Mouse (Mus musculus) c-Kit-positive CD71-positive TER-119-negative erythroid progenitor cells, embryonic 14.5 days (primary cell): ENCODE measurements at regions not wholly inside any gene's neighbourhood (a gene's known extent, or its start where the extent isn't known, plus 50 kb on each side); places are given as distances from the start of the nearest gene placed in this dataset.
A peak's percentile ranks its signal among the peaks of the same experiment; 100 is the strongest.

ENCODE experiments used
- DNase-seq: peaks from one replicate; pipeline ENCODE4 v3.0.0-alpha.2; 2013; ENCODE audit warnings: low read depth

DNA sequence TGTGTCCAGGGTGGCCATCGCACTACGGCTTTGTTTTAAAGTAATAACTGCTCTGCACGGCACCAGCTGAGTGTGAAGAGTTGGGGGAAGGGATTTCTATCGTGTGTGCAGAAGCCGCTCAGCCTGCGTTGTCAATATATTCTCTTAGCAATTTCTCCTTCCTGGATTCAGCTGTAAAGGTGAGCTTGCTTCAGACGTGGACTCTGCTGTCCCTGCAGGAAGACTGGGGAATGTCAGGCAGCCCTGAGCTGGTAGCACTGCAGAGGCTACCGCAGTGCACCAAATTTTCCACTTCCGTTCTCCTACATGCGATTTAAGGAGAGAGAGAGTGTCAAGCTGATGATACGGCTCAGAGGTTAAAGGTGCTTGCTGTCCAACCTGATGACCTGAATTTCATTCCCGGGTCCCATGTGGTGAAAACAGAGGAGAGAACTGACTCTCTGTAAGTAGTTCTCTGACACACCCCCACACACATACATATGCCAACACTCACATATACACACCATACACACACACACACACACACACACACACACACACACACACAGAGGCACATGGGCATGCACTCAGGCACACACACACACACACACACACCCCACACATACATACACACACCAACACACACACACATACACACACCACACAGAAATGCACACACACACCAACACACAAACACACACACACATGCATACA is 59.9 kb upstream of the Prelid3b start:
- DNase-seq = no peak

DNA sequence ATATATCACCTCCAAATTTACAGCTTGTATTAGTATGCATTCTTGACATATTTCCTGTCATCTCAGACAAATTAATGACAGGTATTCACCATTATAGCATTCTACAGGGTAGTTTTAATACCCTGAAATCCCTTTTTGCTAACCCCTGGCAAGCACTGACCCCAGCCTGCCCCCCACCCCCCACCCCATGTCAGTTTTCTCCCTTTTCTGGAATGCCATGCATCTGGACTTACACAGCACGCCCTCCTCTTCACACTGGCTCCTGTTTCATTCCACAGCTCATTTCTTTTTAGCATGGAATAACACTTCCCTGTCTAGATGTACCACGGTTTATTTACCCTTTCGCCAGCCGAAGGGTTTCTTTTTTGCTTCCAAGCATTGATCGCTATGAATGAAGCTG is 67.8 kb upstream of the Prelid3b start:
- DNase-seq = no peak

DNA sequence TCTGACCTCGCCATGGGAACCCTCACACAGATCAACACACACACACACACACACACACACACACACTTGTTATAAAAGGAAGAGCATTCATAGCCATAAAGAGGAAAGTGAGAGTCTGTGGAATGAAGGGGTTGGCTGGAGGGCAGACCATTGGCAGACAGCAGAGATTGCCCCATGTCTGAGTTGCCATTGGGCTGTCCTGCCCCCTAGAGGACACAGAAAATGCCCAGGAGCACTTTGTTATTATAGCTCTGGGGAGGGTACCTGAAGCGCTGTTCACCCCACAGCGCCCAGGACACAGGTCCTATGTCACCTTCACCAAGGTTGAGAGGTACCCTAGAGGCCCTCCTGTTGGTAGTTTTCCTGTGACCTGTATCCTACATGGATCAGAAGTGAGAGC is 74.3 kb upstream of the Prelid3b start:
- DNase-seq = peak; percentile 5

DNA sequence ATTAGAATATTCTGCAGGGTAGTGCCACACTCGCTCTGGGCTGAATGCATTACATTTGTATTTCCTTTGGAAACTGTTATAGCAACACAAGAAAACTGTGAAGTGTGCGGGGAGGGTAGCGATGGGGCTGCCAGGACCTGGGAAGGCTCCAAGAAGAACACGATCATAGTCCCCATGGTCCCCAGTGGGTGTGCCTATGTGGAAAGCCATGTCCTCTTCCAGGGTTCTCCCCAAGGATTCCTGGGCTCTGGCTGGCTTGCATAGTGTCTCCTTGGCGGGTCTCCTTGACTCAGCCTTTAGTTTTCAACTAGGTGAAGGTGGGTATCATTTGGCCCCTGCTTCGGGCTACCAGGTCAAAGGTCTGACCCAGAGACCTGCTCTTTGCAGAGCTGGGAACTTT is 74.8 kb upstream of the Prelid3b start:
- no peak for DNase-seq

DNA sequence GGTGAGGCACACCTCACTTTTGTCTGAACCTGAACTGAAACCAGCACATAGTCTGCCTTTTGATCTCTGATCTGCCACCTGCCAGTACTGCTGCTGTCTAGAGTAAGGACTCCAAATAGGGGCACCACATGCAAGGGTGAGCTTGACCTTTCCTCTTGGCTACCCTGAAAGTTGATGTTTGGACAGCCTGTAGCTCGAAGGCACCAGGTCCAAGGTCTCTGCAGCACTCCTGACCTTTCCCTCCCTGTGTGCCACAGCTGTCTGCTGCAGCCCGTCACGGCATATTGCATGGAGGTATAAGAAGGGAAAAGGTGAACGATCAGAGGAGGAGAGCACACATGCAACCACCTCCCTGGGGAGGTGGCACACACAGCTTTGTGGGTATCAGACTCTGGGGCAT is 75.9 kb upstream of the Prelid3b start:
- DNase-seq = no peak

DNA sequence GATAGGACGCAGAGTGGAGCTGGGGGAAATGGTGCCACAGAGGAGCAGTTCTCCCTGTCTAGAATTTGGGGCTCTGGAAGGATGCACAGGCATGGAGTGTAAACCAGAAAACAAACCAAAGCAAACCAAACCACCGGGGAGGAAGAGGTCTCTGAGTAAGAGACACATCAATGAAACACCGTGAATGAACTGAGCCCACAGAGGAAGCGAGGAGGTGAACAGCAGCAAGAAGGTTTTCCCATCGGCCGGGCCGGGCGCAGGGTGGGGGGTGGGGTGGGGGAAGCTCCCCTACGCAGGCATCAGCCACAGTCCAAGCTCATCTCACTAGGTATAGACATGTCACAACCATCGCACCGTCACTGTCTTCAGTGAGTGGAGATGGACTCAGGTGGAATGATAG is 82.9 kb upstream of the Prelid3b start:
- no peak for DNase-seq

DNA sequence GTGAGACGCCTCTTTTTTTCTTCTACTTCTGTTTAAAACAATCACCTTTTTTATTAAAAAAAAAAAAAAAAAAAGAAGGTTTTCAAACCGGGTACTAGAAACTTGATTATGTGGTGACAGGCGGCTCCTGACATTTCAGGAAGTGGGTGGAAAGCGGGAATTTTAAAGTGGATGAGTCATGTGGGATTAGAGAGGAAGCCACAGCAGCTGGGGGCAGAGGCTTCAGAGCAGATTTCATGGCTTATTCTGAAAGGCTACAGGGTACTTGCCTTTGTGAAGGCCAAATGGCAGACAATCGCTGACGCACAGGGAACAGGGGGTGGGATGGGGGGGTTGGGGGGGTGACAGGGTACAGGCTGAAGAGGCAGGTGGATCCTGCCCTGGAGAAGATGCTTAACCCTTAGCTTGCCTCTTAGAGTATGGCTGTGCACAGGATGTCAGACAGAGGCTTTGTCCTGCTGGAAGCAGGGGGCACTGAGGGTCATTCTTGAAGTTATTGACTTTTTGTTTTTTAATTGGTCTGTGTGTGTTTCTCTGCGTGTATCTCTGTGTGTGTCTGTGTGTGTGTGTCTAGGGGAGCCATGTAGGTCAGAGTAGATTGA is 81.4 kb upstream of the Zfp831 start:
- DNase-seq = no peak

DNA sequence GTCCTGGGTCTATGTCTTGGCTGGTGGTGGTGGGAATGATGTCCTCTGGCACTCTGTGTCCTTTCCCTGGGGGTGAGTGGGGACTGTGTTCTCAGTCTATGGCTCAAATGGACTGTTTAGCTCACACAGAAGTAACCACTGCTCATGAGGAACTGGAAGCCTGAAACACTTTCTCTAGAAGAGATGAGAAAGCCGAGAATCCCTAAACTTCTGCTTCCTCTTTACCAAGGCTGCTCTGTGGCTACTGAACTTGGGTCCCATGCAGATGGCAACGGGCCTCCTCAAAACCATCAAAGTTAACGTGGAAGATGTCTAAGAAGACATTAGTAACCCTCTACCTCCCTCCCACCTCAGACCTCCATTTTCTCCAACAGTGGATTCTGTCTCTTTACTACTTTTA is 79.4 kb upstream of the Zfp831 start:
- DNase-seq = no peak

DNA sequence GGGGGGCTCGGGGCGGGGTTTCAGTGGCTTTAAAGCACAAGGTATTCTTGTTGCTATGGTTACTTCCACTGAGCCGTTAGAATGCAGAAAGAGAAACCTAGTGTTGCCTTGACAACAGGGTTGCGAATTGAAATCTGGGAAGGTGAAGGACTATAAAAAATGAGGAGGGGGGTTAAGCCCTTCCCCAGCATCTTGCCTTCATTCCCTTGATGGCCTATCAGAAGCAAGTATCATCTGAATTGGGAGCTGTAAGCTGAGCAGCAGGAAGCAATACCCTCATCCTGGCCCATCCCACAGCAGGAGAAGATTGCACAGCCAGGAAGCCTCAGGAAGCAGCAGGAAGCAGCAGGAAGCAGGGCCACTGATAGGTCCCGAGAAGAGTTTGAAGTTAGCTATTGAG is 78.5 kb upstream of the Zfp831 start:
- no peak for DNase-seq

DNA sequence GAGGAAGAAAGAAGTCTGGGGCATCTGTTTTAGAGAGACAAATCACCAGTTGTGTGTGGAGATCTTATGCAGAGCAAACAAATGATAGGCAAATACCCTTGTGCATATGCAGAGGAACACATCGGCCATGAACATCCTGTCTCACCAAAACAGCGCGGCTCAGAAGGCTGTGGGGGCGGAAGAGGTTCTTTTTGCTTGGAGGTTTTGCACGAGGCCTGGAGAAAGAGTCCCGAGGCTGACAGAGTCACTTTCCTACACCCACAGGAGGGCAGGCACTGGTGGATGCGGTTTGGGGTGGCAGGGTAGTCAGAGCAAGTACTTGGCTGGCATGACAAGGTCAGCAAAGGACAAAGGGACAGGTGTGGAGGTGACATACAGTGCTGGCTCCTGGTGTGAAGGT is 77.4 kb upstream of the Zfp831 start:
- no peak for DNase-seq

DNA sequence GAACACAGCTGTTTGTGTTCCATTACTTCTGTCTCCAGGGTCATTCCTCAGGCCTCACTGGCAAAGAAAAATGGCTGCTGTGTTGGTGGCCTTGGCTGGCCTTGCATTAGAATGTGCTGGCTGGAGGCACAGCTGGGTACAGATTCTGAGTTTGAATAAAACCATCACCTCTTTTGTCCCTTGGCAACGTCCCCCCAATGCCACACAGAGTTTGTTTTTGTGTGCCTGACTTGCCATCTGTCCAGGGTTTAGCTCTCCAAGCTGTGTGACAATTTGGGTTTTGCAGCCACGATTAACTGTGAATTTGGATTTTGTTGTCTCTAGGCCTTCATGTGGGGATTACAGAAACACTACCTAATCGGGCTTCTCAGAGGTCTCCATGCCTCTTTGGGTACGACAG is 76.6 kb upstream of the Zfp831 start:
- no peak for DNase-seq

DNA sequence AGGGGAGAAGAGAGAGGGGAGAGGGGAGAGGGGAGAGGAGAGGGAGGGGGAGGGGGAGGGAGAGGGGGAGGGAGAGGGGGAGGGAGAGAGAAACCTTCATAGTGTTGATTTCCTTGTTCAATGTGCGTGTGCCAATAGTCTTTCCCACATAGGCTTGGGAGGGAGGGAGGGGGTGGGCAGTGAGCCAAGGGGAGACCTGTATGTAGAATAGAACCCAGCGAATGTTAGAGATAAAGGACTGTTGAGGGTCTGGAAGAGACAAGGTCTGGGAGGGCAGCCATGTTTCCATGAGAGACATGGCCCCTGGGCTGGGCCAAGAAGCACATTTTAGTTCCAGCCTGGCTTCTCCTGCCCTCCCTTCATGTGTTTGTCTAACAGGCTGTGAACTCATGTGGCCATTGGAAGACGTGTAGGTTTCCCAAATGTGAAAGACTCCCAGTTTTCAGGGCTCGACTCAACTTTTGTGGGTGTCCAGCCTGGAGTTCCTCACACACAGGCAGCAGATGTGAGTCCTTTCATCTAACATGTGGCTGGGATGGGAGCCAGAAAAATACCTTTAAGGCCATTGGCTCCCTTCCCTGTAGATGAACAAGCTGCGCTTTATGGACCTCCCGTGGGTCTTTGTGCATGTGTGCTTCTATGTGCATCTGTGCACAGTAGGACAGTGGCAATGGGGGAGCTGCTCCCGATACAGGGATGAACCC is 68.4 kb upstream of the Zfp831 start:
- DNase-seq = no peak

DNA sequence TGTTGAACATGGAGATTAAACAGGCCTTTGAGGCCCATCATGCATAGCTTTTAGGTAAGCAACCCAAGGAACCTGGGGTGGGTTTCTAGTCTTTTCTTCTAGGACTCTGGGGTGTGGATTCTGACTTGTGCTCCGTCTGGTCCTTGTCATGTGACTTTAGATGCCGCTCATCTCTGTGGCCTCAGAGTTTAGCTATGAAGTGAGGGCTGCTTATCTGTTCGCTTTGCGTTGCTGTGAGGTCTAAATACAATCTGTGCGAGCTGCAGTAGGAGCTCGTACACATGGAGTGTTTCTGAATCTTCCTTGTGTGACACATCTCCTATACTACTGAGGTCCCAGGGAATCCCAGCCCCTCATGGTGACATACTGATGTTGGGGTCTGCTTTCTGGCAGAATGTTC is 67.8 kb upstream of the Zfp831 start:
- no peak for DNase-seq

DNA sequence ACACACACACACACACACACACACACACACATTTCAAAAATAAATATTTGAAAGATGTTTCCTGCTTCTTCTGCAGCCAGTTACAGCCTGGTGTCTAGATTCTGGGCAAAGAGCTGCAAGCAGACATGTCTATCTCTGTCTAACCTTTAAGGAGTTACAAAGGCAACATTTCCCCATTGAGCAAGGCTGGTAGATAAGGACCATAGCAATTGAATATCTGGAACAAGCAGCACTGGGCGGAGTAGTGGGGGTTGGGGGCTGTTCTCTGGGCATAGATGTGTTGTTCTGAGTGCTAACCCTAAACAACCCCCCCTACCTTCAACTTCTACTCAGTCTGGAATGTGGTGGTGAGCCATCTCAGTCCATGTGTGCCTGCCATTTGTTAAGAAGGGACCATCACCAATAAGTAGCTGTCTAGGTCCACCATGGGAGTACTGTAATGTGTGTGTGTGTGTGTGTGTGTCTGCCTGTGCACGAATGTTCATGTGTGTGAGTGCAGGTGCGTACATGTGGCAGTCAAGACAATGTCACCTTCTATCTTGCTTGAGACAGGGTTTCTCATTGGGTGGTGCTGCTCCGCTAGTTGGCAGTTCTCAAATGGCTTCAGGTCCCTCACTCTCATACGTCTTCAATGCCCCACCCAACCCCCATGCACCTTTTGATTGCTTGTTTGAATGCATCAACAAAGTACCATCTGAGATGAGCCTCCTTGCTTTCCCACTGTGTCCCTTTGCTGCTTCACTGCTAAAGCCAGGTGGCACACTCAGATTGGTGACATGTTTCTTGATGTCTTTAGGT is 62.2 kb upstream of the Zfp831 start:
- peak; percentile 23 for DNase-seq

DNA sequence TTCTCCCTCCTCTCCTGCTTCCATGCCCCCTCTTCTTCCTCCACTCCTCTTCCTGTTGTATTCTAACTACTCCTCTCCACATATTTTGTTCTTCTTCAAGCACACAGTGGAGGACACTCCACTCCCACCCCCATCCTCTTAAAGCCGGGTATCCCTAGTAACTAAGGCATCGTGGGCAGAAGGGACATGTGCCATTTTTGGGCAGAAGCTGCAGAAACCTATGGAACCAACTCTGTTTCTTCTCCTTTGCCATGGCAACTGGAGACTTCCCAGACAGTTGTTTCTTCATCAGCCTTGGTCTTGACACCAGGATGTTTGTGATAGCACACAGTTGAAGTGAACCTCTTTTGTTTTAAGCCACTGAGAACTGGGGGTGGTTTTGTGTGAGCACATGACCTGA is 59.1 kb upstream of the Zfp831 start:
- DNase-seq = no peak
